Mouse (Mus musculus): ENCODE measurements around the gene Insr. TPM values are rescaled to one million over a fixed set of nuclear protein-coding genes. Genes with fewer than 3 reads are reported as not detected.

Gene Insr
- total RNA-seq (2023), result 52.8 TPM

GRCm38 (mm10) chr8:3278934-3279720, at the start of gene Insr:
Insr (minus strand) TSS chr8:3279617.

Other genes starting within 250 kb of the Insr start
- gene A430078G23Rik, start 73.8 kb upstream of the Insr start, total RNA-seq (2023), result 252 TPM
- 257 TPM for gene Arhgef18, start 113.4 kb upstream of the Insr start, total RNA-seq (2023)
- 0.79 TPM for gene Pex11g, start 188.1 kb upstream of the Insr start, total RNA-seq (2023)
- gene Tex45, start 191.2 kb upstream of the Insr start, total RNA-seq (2023), result 13.0 TPM
- 4.0 TPM for gene Zfp358, start 213.5 kb upstream of the Insr start, total RNA-seq (2023)
- gene Mcoln1, start 220.8 kb upstream of the Insr start, total RNA-seq (2023), result 68.8 TPM
- 46.8 TPM for gene Pnpla6, start 235.8 kb upstream of the Insr start, total RNA-seq (2023)